Mouse (Mus musculus) v-Abl transformed pro-B cells (cell line): ENCODE results near the gene Nlrc5.

ENCODE experiments used
- in situ Hi-C, 2 experiments: fragments of 400-800 bp; cut with MboI; formaldehyde crosslinking; loops; one replicate each; pipeline ENCODE4 v1.15.1; 2025; ENCODE audit not compliant: unreplicated experiment in 2 of 2

The Nlrc5 gene

GRCm38 (mm10) chr8:94551471-94552422 lies 117.6 kb downstream of the Nlrc5 start:
- in situ Hi-C loops = no loop called here

- in situ Hi-C loops = no loop called here
Measured at GRCm38 (mm10) chr8:94552696-94553095, 118.5 kb downstream of the Nlrc5 start.

GRCm38 (mm10) chr8:94557281-94557680 lies 123.1 kb downstream of the Nlrc5 start:
- in situ Hi-C loops = no loop called here

- in situ Hi-C loops = no loop called here
Measured at GRCm38 (mm10) chr8:94561256-94561655, 127.1 kb downstream of the Nlrc5 start.

GRCm38 (mm10) chr8:94564421-94564820 lies 130.3 kb downstream of the Nlrc5 start:
- in situ Hi-C loops = no loop called here

- in situ Hi-C loops = no loop called here
Measured at GRCm38 (mm10) chr8:94566033-94566432, 131.9 kb downstream of the Nlrc5 start.

GRCm38 (mm10) chr8:94566446-94567158 lies 132.4 kb downstream of the Nlrc5 start:
- in situ Hi-C loops = no loop called here

GRCm38 (mm10) chr8:94567159-94567849 lies 133.1 kb downstream of the Nlrc5 start:
- in situ Hi-C loops = no loop called here

- in situ Hi-C loops = no loop called here
Measured at GRCm38 (mm10) chr8:94568098-94568497, 133.9 kb downstream of the Nlrc5 start.

GRCm38 (mm10) chr8:94569419-94569818 lies 135.3 kb downstream of the Nlrc5 start:
- in situ Hi-C loops = no loop called here

GRCm38 (mm10) chr8:94571896-94572295 lies 137.7 kb downstream of the Nlrc5 start:
- in situ Hi-C loops = no loop called here

- in situ Hi-C loops = no loop called here
Measured at GRCm38 (mm10) chr8:94574159-94574907, 140.2 kb downstream of the Nlrc5 start.

GRCm38 (mm10) chr8:94575148-94575547 lies 141.0 kb downstream of the Nlrc5 start:
- in situ Hi-C loops = no loop called here
